Mouse (Mus musculus) kidney, adult 2 months (tissue): ENCODE results near the gene Xrcc2. TPM values are rescaled to one million over a fixed set of nuclear protein-coding genes. Genes with fewer than 3 reads are reported as not detected.
A peak's percentile ranks its signal among the peaks of the same experiment; 100 is the strongest.
"Not testable (repeated sequence)": the region's sequence is repeated elsewhere in the genome, so short reads cannot be mapped to it uniquely, and the experiment has no call there.

Source experiments
- DNase-seq: peaks from one replicate; pipeline ENCODE4 v3.0.0; 2021
- H3K27ac ChIP-seq: fragments of 200-500 bp; 2 replicates; pipeline ENCODE4 v1.5.1; 2012; ENCODE audit warnings: low read depth, low read length, control low read depth, inconsistent platforms; ENCODE audit not compliant: insufficient read depth
- H3K27me3 ChIP-seq: fragments of 200-500 bp; replicated peaks from 2 replicates; pipeline ENCODE4 v1.6.1; 2012; ENCODE audit warnings: mild to moderate bottlenecking, moderate library complexity, low read length, inconsistent platforms; ENCODE audit not compliant: control insufficient read depth, insufficient read depth
- H3K36me3 ChIP-seq: fragments of 200-500 bp; 2 replicates; pipeline ENCODE4 v1.6.1; 2012; ENCODE audit warnings: mild to moderate bottlenecking, moderate library complexity, low read length, inconsistent platforms; ENCODE audit not compliant: control insufficient read depth, insufficient read depth
- H3K4me1 ChIP-seq: fragments of 200-500 bp; 2 replicates; pipeline ENCODE4 v1.6.1; 2011; ENCODE audit warnings: low read length; ENCODE audit not compliant: control insufficient read depth, insufficient read depth
- H3K4me3 ChIP-seq: fragments of 200-500 bp; 2 replicates; pipeline ENCODE4 v1.5.1; 2011; ENCODE audit warnings: mild to moderate bottlenecking, low read depth, low read length, control low read depth; ENCODE audit not compliant: insufficient read depth
- CTCF ChIP-seq: fragments of 200-500 bp; conservative IDR thresholded peaks from 2 replicates; pipeline ENCODE4 v1.5.1; 2011; ENCODE audit warnings: low read depth, mild to moderate bottlenecking, control low read depth, low read length, moderate library complexity, mixed read lengths; ENCODE audit not compliant: insufficient read depth, insufficient read length
- POLR2A ChIP-seq: fragments of 200-500 bp; IDR thresholded peaks from one replicate; pipeline ENCODE4 v1.6.1; 2011; ENCODE audit warnings: low read depth, low read length, control low read depth
- WGBS: fragments of 180-500 bp; shearing (Covaris S2); methylation state at CpG from one replicate; pipeline ENCODE4 v1.1.7; 2018; 5-methylcytosine and 5-hydroxymethylcytosine counted together
- polyA plus RNA-seq: library from polyadenylated mRNA; depleted of rRNA; stranded (reverse); fragments of >200 nt; gene quantifications from 2 replicates; pipeline ENCODE4 v1.2.3, GENCODE M21; 2012; rRNA removed

Xrcc2 gene
- polyA plus RNA-seq = 2.8 and 3.5 TPM in 2 replicates

GRCm38 (mm10) chr5:25705567-25706349, at the start of gene Xrcc2:
Gene Xrcc2, minus strand, starts transcription at chr5:25705825.
- H3K27ac ChIP-seq = no peak within 1 kb of the TSS
- H3K4me3 ChIP-seq = peak within 1 kb of the TSS; percentile 79
- TF ChIP-seq POLR2A (no peak), CTCF (no peak)
- no peaks in the 10 kb centered on the region for H3K36me3 ChIP-seq
- 8% methylated on average over 51 of the region's 51 CpGs for WGBS
- no peaks in the 10 kb centered on the region for H3K4me1 ChIP-seq
- DNase-seq = peak; percentile 97
- no peaks in the 10 kb centered on the region for H3K27me3 ChIP-seq

GRCm38 (mm10) chr5:25754236-25754766, 48.7 kb upstream of the Xrcc2 start:
- no peaks in the 10 kb centered on the region for H3K36me3 ChIP-seq
- no peak overlapping the region for H3K4me3 ChIP-seq
- no peaks in the 10 kb centered on the region for H3K4me1 ChIP-seq
- WGBS = 30% methylated on average over 2 of the region's 2 CpGs
- H3K27ac ChIP-seq = no peak overlapping the region
- no peaks in the 10 kb centered on the region for H3K27me3 ChIP-seq
- peak; percentile 13 for DNase-seq
- no peak for TF ChIP-seq CTCF
- TF ChIP-seq POLR2A = no peak

- H3K4me3 ChIP-seq = no peak overlapping the region
- no peaks in the 10 kb centered on the region for H3K36me3 ChIP-seq
- no peak overlapping the region for H3K27ac ChIP-seq
- no peaks in the 10 kb centered on the region for H3K27me3 ChIP-seq
- no peaks in the 10 kb centered on the region for H3K4me1 ChIP-seq
- DNase-seq = no peak
- TF ChIP-seq CTCF = no peak
- TF ChIP-seq POLR2A = no peak
- WGBS = 57% methylated on average over 8 of the region's 8 CpGs
Observed at GRCm38 (mm10) chr5:25753556-25754235, 48.1 kb upstream of the Xrcc2 start.

GRCm38 (mm10) chr5:25752862-25753261, 47.2 kb upstream of the Xrcc2 start:
- Histone ChIP-seq H3K4me1 (no peaks in the 10 kb centered on the region), H3K4me3 (no peak overlapping the region), H3K27ac (no peak overlapping the region), H3K27me3 (no peaks in the 10 kb centered on the region), H3K36me3 (no peaks in the 10 kb centered on the region)
- no peak for TF ChIP-seq CTCF
- no peak for TF ChIP-seq POLR2A
- peak; percentile 64 for DNase-seq
- WGBS = 67% methylated on average over 5 of the region's 5 CpGs

- peak; percentile 78 for DNase-seq
- Histone ChIP-seq H3K4me1 (no peaks in the 10 kb centered on the region), H3K27ac (no peak overlapping the region), H3K27me3 (no peaks in the 10 kb centered on the region), H3K4me3 (no peak overlapping the region), H3K36me3 (no peaks in the 10 kb centered on the region)
- TF ChIP-seq CTCF (no peak), POLR2A (no peak)
Observed at GRCm38 (mm10) chr5:25751552-25751951, 45.9 kb upstream of the Xrcc2 start.

- no peaks in the 10 kb centered on the region for H3K27me3 ChIP-seq
- TF ChIP-seq POLR2A (no peak), CTCF (no peak)
- DNase-seq = no peak
- no peaks in the 10 kb centered on the region for H3K36me3 ChIP-seq
- WGBS = 84% methylated on average over 3 of the region's 3 CpGs
- no peak overlapping the region for H3K27ac ChIP-seq
- no peak overlapping the region for H3K4me3 ChIP-seq
- H3K4me1 ChIP-seq = no peaks in the 10 kb centered on the region
Observed at GRCm38 (mm10) chr5:25748613-25749012, 43.0 kb upstream of the Xrcc2 start.

GRCm38 (mm10) chr5:25747904-25748303, 42.3 kb upstream of the Xrcc2 start:
- H3K27me3 ChIP-seq = no peaks in the 10 kb centered on the region
- DNase-seq = no peak
- no peaks in the 10 kb centered on the region for H3K4me1 ChIP-seq
- no peak overlapping the region for H3K27ac ChIP-seq
- H3K36me3 ChIP-seq = no peaks in the 10 kb centered on the region
- TF ChIP-seq CTCF (no peak), POLR2A (no peak)
- no peak overlapping the region for H3K4me3 ChIP-seq

GRCm38 (mm10) chr5:25738902-25739301, 33.3 kb upstream of the Xrcc2 start:
- H3K27me3 ChIP-seq, H3K4me3 ChIP-seq: not testable (repeated sequence)

More at GRCm38 (mm10) chr5:25738902-25739301, 33.3 kb upstream of the Xrcc2 start:
- WGBS = 85% methylated on average over 1 of the region's 1 CpGs
- not testable (repeated sequence) for H3K27ac ChIP-seq, H3K4me1 ChIP-seq, H3K36me3 ChIP-seq, DNase-seq
